In genomic region chr11:86395513-86396125, GRCm38 (mm10) we compare ENCODE assay signal across 8 mouse cellular contexts. TPM values are rescaled to one million over a fixed set of nuclear protein-coding genes. Genes with fewer than 3 reads are reported as not detected.
DNase-seq lines count a peak whose midpoint lies in the region; ATAC-seq lines count a peak whose summit lies in the region.

No protein-coding gene starts in this region.

- H3K27ac ChIP-seq in forebrain, embryonic 14.5 days (ENCODE audit: low read depth, low read length) = no peak overlapping the region
- no peak overlapping the region for H3K27ac ChIP-seq in forebrain, embryonic 13.5 days
- H3K27ac ChIP-seq in embryonic facial prominence, embryonic 11.5 days (replicated peaks; ENCODE audit: low read depth, low read length) = no peak overlapping the region

- no peak overlapping the region for H3K4me3 ChIP-seq in forebrain, embryonic 14.5 days (ENCODE audit: low read depth, low read length)
- no peak overlapping the region for H3K4me3 ChIP-seq in forebrain, embryonic 13.5 days
- no peak overlapping the region for H3K4me3 ChIP-seq in embryonic facial prominence, embryonic 11.5 days (ENCODE audit: low read depth, low read length)

- H3K9me3 ChIP-seq in forebrain, embryonic 14.5 days (replicated peaks; ENCODE audit: control insufficient read depth, low read length) = no peaks in the 10 kb centered on the region
- no peaks in the 10 kb centered on the region for H3K9me3 ChIP-seq in forebrain, embryonic 13.5 days (replicated peaks)
- no peaks in the 10 kb centered on the region for H3K9me3 ChIP-seq in embryonic facial prominence, embryonic 11.5 days (replicated peaks; ENCODE audit: control insufficient read depth, low read length)

- no peak for ATAC-seq in forebrain, embryonic 14.5 days
- ATAC-seq in forebrain, embryonic 13.5 days = no peak
- no peak for ATAC-seq in embryonic facial prominence, embryonic 11.5 days (replicated peaks; ENCODE audit: insufficient number of reproducible peaks, low FRiP score, low TSS enrichment, low read depth)
- peak; percentile 82 for ATAC-seq in megakaryocyte progenitor cell, adult 5-6 weeks (replicated peaks; ENCODE audit: poor library complexity)

- DNase-seq in forebrain, embryonic 14.5 days (ENCODE audit: low spot score) = peak; percentile 69
- DNase-seq in adrenal gland, postnatal 10 days = peak; percentile 84
- peak; percentile 72 for DNase-seq in embryonic facial prominence, embryonic 11.5 days (ENCODE audit: low spot score)
- peak; percentile 60 to 71 for DNase-seq in heart, postnatal 10 days
- peak; percentile 44 to 68 for DNase-seq in layer of hippocampus, postnatal 10 days (ENCODE audit: low spot score in 2 of 2)
- peak; percentile 85 for DNase-seq in splenic B cell, adult 2 months (ENCODE audit: low read depth, low spot score)

- H3K9ac ChIP-seq in forebrain, embryonic 14.5 days (ENCODE audit: low read length) = no peak overlapping the region
- H3K9ac ChIP-seq in forebrain, embryonic 13.5 days = no peak overlapping the region
- no peak overlapping the region for H3K9ac ChIP-seq in embryonic facial prominence, embryonic 11.5 days (replicated peaks; ENCODE audit: low read length)

- no peaks in the 10 kb centered on the region for H3K27me3 ChIP-seq in forebrain, embryonic 14.5 days (replicated peaks; ENCODE audit: control insufficient read depth, insufficient read depth, low read length)
- 0 out of 2 replicates have a peak, but pooled peaks cover 3% of the 10 kb centered on the region for H3K27me3 ChIP-seq in forebrain, embryonic 13.5 days
- no peaks in the 10 kb centered on the region for H3K27me3 ChIP-seq in embryonic facial prominence, embryonic 11.5 days (ENCODE audit: control insufficient read depth, insufficient read depth, low read length)
- no peaks in the 10 kb centered on the region for H3K27me3 ChIP-seq in splenic B cell, adult 2 months (ENCODE audit: control insufficient read depth, insufficient read depth, low read length, poor library complexity, severe bottlenecking)

- whole genome bisulfite sequencing in forebrain, embryonic 14.5 days = 17% methylated on average over 9 of the region's 9 CpGs
- WGBS in forebrain, embryonic 13.5 days = 15% methylated on average over 9 of the region's 9 CpGs
- 3% methylated on average over 9 of the region's 9 CpGs for WGBS in embryonic facial prominence, embryonic 11.5 days

- intact Hi-C loops in heart, postnatal 10 days (cut with DNase I) = no loop called here

- no peaks in the 10 kb centered on the region for H3K4me1 ChIP-seq in forebrain, embryonic 14.5 days (ENCODE audit: control insufficient read depth, insufficient read depth, low read length)
- peaks cover 8% of the 10 kb centered on the region; the same call in 1 of the 2 replicates for H3K4me1 ChIP-seq in forebrain, embryonic 13.5 days
- 0 out of 2 replicates have a peak, but pooled peaks cover 2% of the 10 kb centered on the region for H3K4me1 ChIP-seq in embryonic facial prominence, embryonic 11.5 days (ENCODE audit: control insufficient read depth, insufficient read depth, low read length)

- no peaks in the 10 kb centered on the region for H3K36me3 ChIP-seq in forebrain, embryonic 14.5 days (ENCODE audit: control insufficient read depth, insufficient read depth, low read length)
- no peaks in the 10 kb centered on the region for H3K36me3 ChIP-seq in forebrain, embryonic 13.5 days (ENCODE audit: poor library complexity, severe bottlenecking)
- H3K36me3 ChIP-seq in embryonic facial prominence, embryonic 11.5 days (replicated peaks; ENCODE audit: control insufficient read depth, insufficient read depth, low read depth, low read length) = no peaks in the 10 kb centered on the region
- H3K36me3 ChIP-seq in splenic B cell, adult 2 months (ENCODE audit: control insufficient read depth, insufficient read depth, low read length, poor library complexity, severe bottlenecking) = no peaks in the 10 kb centered on the region

- no peak overlapping the region for H3K4me2 ChIP-seq in forebrain, embryonic 14.5 days (ENCODE audit: low read length)
- no peak overlapping the region for H3K4me2 ChIP-seq in forebrain, embryonic 13.5 days
- H3K4me2 ChIP-seq in embryonic facial prominence, embryonic 11.5 days (ENCODE audit: low read depth, low read length) = no peak overlapping the region

RNA-seq across cellular contexts. Expression of gene Med13, which starts 38.2 kb away (rescaled TPM):
- 13.4 and 17.1 TPM in 2 replicates for polyA plus RNA-seq in forebrain, embryonic 14.5 days (2014; fragmentation: Nextera tagmentation; extraction: Ambion mirVana)
- polyA plus RNA-seq in forebrain, embryonic 13.5 days (2015; fragmentation: Nextera tagmentation; extraction: Ambion mirVana) = 12.4 and 13.4 TPM in 2 replicates
- total RNA-seq in adrenal gland, postnatal 10 days (2021) = 10 to 100 TPM; 49.4 to 55.0 TPM
- polyA plus RNA-seq in embryonic facial prominence, embryonic 11.5 days (2014; fragmentation: Nextera tagmentation; extraction: Ambion mirVana) = 12.1 and 13.2 TPM in 2 replicates
- total RNA-seq in heart, postnatal 10 days (2021) = 10 to 100 TPM; 46.0 to 52.9 TPM
- total RNA-seq in layer of hippocampus, postnatal 10 days (2021) = 10 to 100 TPM; 55.5 to 60.9 TPM
- total RNA-seq in megakaryocyte progenitor cell, adult 5-6 weeks (2015) = 52.0 and 54.5 TPM in 2 replicates
- 46.1 and 47.8 TPM in 2 replicates for total RNA-seq in megakaryocyte progenitor cell, adult 5-6 weeks (2017)
